Mouse (Mus musculus) hindbrain, embryonic 12.5 days (tissue): ENCODE measurements at regions not wholly inside any gene's neighbourhood (a gene's known extent, or its start where the extent isn't known, plus 50 kb on each side); places are given as distances from the start of the nearest gene placed in this dataset.

Source experiments
- ATAC-seq: fragments of 200-750 bp; cut with Nextera tagmentation; 2 replicates; pipeline ENCODE4 v1.8.0; 2017; ENCODE audit warnings: moderate TSS enrichment; ENCODE audit not compliant: low FRiP score
- H3K27ac ChIP-seq: fragments of 300-500 bp; sonication (generic); 2 replicates; pipeline ENCODE4 v1.5.1; 2016; ENCODE audit warnings: mild to moderate bottlenecking
- H3K27me3 ChIP-seq: fragments of 300-500 bp; sonication (generic); 2 replicates; pipeline ENCODE4 v1.6.1; 2016; ENCODE audit warnings: mild to moderate bottlenecking
- H3K36me3 ChIP-seq: fragments of 300-500 bp; sonication (generic); 2 replicates; pipeline ENCODE4 v1.6.1; 2016; ENCODE audit warnings: mild to moderate bottlenecking
- H3K4me1 ChIP-seq: fragments of 300-500 bp; sonication (generic); 2 replicates; pipeline ENCODE4 v1.6.1; 2016
- H3K4me2 ChIP-seq: fragments of 300-500 bp; sonication (generic); replicated peaks from 2 replicates; pipeline ENCODE4 v1.6.1; 2016; ENCODE audit warnings: mild to moderate bottlenecking
- H3K4me3 ChIP-seq: fragments of 300-500 bp; sonication (generic); 2 replicates; pipeline ENCODE4 v1.5.1; 2016; ENCODE audit warnings: mild to moderate bottlenecking
- H3K9ac ChIP-seq: fragments of 300-500 bp; sonication (generic); 2 replicates; pipeline ENCODE4 v1.6.1; 2016; ENCODE audit warnings: mild to moderate bottlenecking, moderate library complexity
- H3K9me3 ChIP-seq: fragments of 300-500 bp; sonication (generic); replicated peaks from 2 replicates; pipeline ENCODE4 v1.6.1; 2016; ENCODE audit warnings: mild to moderate bottlenecking
- WGBS: fragments of 180-500 bp; shearing (Covaris S2); methylation state at CpG from one replicate; pipeline ENCODE4 v1.1.7; 2016; 5-methylcytosine and 5-hydroxymethylcytosine counted together

DNA sequence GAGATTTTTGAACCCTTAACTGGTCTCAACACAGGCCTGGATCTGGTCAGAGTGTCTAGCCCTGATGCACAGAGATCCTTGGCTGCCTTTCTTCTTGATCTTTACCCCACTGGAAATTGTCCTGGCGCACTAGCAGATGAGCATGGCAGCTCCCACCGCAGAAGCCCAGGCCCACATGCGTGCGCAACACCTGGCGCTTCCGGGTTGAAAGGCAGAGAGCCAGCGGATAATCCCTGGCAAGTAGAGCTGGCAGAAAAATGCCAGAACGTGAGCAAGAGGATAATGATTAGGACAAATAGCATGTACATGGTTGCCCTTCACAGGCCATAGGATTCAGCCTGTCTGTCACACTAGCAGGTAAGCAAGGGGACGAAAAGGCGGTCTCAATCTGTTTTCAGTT, 95.0 kb upstream of the Aco1 start:
- WGBS, result 96% methylated on average over 10 of the region's 10 CpGs

DNA sequence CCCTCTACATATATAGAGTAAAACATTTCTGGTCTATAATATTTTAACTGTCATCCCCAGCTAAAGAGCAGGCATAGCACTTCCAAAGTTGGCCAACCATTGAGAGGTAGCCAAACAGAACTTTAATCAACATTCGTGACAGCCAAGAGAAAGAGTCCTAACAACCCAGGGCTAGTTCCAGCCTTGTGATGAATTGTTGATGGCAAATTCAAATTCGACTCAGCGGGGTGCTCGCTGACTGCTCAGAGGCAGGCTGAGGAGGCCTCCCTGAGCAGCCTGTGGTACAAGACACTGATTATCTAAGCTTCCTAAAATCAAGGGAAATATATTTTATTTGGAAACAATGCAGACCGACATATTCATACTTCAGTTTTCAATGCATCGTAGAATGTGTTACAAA, 93.8 kb upstream of the Aco1 start:
- no peaks in the 10 kb centered on the region for H3K9me3 ChIP-seq
- H3K4me1 ChIP-seq, result no peaks in the 10 kb centered on the region
- 60% methylated on average over 6 of the region's 6 CpGs for WGBS
- H3K4me2 ChIP-seq, result no peak overlapping the region
- H3K4me3 ChIP-seq, result no peak overlapping the region
- no peaks in the 10 kb centered on the region for H3K36me3 ChIP-seq
- no peak for ATAC-seq
- H3K27me3 ChIP-seq, result no peaks in the 10 kb centered on the region
- H3K9ac ChIP-seq, result no peak overlapping the region
- no peak overlapping the region for H3K27ac ChIP-seq

More for the DNA sequence above, 95.0 kb upstream of the Aco1 start:
- no peaks in the 10 kb centered on the region for H3K36me3 ChIP-seq
- no peak overlapping the region for H3K9ac ChIP-seq
- ATAC-seq, result no peak
- H3K27me3 ChIP-seq, result no peaks in the 10 kb centered on the region
- no peak overlapping the region for H3K4me3 ChIP-seq
- no peaks in the 10 kb centered on the region for H3K4me1 ChIP-seq
- H3K9me3 ChIP-seq, result no peaks in the 10 kb centered on the region
- H3K4me2 ChIP-seq, result no peak overlapping the region
- H3K27ac ChIP-seq, result no peak overlapping the region

DNA sequence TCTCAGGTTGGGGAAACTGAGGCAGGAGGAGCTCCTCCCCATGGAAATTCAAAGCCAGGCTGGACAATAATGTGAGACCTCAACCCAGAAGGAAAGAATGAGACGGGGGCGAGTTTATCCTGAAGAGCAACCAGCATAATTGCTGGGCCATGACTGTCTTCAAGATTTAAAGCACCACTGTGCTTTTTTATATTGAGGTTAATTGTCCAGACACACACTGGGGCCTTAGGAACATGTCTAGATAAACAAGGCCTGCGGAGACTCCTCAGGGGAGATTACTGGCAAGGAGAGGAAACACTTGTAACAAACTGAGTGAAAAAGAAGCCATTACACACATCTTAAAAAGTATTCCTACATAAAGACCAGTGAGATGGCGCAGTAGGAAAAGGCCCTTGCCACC, 91.0 kb upstream of the Aco1 start:
- no peaks in the 10 kb centered on the region for H3K4me1 ChIP-seq
- no peak for ATAC-seq
- no peaks in the 10 kb centered on the region for H3K9me3 ChIP-seq
- H3K36me3 ChIP-seq, result no peaks in the 10 kb centered on the region
- H3K4me2 ChIP-seq, result no peak overlapping the region
- no peak overlapping the region for H3K4me3 ChIP-seq
- no peak overlapping the region for H3K27ac ChIP-seq
- H3K9ac ChIP-seq, result no peak overlapping the region
- WGBS, result 81% methylated on average over 4 of the region's 4 CpGs
- H3K27me3 ChIP-seq, result no peaks in the 10 kb centered on the region

DNA sequence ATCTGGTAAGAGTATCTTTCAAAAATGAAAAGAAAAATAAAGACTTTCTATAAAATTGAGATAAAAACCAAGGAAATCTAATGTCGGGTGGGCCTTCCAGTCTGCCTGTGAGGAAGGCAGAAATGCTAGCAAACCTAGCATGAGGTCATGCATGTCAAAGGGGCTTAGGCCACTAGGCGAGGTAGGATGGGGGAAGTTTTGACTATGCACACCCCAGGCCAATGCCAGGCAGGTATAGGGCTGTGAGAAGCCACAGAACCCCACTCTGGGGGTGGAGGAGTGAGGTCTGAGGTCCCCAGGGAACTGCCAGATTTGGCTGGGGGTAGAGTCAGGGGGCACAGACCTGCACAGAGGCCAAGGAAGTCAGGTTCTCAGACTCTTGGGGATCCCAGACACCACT, 89.5 kb upstream of the Aco1 start:
- 84% methylated on average over 2 of the region's 2 CpGs for WGBS
- ATAC-seq, result no peak
- no peak overlapping the region for H3K4me2 ChIP-seq

DNA sequence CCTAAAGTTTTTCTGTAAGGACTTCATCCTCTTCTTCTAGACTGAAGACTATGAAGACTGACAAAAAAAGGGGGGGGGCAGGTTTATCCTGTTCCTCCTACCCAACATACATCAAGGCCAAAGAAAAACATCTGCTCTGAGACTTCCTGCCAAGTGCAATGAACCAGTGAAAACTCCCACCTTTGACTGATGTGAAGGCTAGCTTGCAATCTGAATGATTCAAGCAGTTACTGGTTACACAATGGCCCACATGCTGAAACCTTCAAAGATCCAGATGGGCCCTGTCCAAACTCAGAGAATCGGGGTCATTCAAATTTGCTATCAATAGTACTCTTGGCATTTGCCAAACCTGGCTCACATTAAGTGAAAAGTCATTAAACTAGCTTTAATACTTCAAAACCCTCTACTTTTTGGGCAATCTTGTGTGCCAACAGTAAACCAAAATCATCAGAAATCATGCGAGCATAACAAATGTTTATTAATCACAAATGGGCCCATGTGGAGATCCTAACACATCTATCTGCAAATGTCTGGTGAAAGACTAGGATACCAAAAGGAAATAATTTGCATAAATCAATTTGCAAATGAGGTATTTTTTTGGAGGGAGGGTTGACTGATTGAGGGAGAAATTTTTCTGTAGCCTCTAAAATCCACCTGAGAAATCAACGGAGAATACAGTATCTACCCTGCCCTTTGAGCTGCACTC, 79.0 kb upstream of the Aco1 start:
- ATAC-seq, result no peak

More for the DNA sequence above, 89.5 kb upstream of the Aco1 start:
- H3K4me3 ChIP-seq, result no peak overlapping the region
- no peak overlapping the region for H3K27ac ChIP-seq
- H3K9me3 ChIP-seq, result no peaks in the 10 kb centered on the region
- H3K9ac ChIP-seq, result no peak overlapping the region
- no peaks in the 10 kb centered on the region for H3K36me3 ChIP-seq
- H3K27me3 ChIP-seq, result no peaks in the 10 kb centered on the region
- H3K4me1 ChIP-seq, result no peaks in the 10 kb centered on the region

DNA sequence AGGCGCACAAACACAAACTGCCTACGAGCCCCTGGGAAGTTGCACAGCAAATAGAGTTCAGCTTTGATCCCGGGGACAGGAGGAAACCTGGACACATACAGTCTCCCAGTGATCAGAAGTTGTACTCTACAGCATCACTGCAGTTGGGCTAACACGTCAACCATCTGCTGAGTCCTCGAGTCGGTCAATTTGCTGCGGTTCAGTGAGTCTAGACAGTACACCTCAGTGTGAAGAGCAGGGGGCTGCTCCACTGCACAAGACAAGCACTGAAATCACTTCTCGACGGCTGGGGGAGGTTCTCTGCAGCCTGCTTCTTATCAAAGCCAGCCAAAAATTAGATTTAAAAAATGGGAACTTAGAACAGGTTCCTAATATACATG, 78.4 kb upstream of the Aco1 start:
- H3K4me3 ChIP-seq, result no peak overlapping the region
- 56% methylated on average over 9 of the region's 9 CpGs for WGBS
- H3K27ac ChIP-seq, result no peak overlapping the region
- no peaks in the 10 kb centered on the region for H3K36me3 ChIP-seq
- no peaks in the 10 kb centered on the region for H3K27me3 ChIP-seq
- no peak overlapping the region for H3K9ac ChIP-seq
- no peak overlapping the region for H3K4me2 ChIP-seq
- ATAC-seq, result peak; percentile 85; the same call in 1 of the 2 replicates
- no peaks in the 10 kb centered on the region for H3K4me1 ChIP-seq
- 0 out of 2 replicates have a peak, but pooled peaks cover 4% of the 10 kb centered on the region for H3K9me3 ChIP-seq

More for the DNA sequence above, 79.0 kb upstream of the Aco1 start:
- Histone ChIP-seq H3K4me2 (no peak overlapping the region), H3K9ac (no peak overlapping the region), H3K27ac (no peak overlapping the region), H3K9me3 (0 out of 2 replicates have a peak, but pooled peaks cover 4% of the 10 kb centered on the region), H3K36me3 (no peaks in the 10 kb centered on the region), H3K4me1 (no peaks in the 10 kb centered on the region), H3K27me3 (no peaks in the 10 kb centered on the region), H3K4me3 (no peak overlapping the region)
- 80% methylated on average over 3 of the region's 3 CpGs for WGBS

DNA sequence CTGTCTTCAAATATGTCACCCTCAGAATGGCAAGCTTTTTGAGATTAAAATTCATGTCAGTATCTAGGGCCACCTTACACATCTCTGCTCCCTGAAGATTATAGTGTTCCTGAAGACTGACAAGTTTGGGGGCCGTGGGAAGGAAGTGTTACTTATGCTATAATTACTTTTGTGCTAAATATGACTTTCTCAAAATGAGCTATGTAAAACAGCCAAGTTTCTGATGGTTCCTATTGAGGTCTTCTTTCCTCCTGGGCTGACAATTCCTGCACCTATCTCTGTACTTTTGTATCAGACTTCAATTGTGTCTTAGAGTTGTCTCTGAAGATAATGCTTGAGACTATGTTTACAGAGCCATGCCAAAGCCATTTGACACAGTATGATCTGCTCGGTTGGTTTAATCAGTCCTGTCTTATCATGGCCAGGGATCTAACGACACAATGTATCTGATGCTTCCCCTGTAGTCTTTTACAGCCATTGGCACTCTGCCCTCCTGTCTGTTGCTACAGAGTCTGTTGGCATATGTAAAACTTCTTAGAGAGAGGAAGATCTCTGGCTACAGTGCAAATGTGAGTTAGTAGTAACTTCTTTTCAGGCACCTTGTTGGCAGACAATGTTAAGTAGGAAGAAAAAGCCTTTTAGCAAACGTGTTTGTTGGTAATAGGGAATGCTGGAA, 71.8 kb upstream of the Aco1 start:
- Histone ChIP-seq H3K27ac (no peak overlapping the region), H3K36me3 (no peaks in the 10 kb centered on the region), H3K9ac (no peak overlapping the region), H3K4me2 (no peak overlapping the region), H3K4me3 (no peak overlapping the region), H3K9me3 (no peaks in the 10 kb centered on the region), H3K27me3 (no peaks in the 10 kb centered on the region), H3K4me1 (no peaks in the 10 kb centered on the region)
- no peak for ATAC-seq
- WGBS, result 70% methylated on average over 4 of the region's 4 CpGs

DNA sequence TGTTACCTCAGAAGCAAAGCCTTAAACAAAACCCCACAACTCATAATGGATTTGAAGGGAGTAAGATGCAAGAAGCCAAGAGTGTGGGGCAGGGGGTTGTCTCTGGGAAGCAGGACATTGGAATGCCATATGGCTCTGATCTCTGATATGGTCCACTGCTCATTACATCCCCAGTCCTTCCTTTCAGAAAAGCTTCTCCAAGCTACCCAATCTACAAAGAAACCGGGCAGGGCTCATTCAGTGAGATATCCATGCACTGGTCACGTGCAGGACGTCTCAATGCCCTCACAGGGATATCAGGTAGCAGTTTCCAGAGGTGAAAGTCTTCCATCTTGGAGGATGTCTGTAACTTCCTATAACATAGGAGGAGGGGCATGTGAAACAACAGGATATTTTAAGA, 61.8 kb upstream of the Aco1 start:
- WGBS, result 64% methylated on average over 3 of the region's 3 CpGs
- no peak for ATAC-seq
- H3K4me2 ChIP-seq, result no peak overlapping the region
- no peak overlapping the region for H3K9ac ChIP-seq
- H3K27me3 ChIP-seq, result no peaks in the 10 kb centered on the region
- H3K9me3 ChIP-seq, result no peaks in the 10 kb centered on the region
- H3K4me3 ChIP-seq, result no peak overlapping the region
- no peaks in the 10 kb centered on the region for H3K36me3 ChIP-seq
- H3K27ac ChIP-seq, result no peak overlapping the region
- H3K4me1 ChIP-seq, result no peaks in the 10 kb centered on the region

DNA sequence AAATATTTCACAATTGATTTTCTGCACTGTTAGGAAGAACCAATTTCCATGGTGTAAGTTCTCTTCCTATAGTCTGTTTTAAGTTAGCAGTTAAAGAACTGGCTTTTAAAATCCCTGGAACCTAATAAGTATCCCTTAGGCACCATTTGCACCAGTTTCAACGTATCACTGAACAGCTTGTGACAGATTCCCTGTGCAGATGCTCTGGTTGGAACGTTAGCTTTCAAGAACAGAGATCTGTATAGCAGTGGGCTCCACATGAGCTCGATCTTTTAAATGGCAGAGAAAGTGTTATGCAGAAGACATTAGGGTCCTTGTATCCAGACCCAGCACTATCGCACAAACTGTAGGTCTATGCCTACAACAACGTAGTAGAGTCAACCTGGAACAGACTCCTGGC, 52.6 kb upstream of the Aco1 start:
- Histone ChIP-seq H3K4me1 (no peaks in the 10 kb centered on the region), H3K36me3 (no peaks in the 10 kb centered on the region), H3K4me2 (no peak overlapping the region), H3K27ac (no peak overlapping the region), H3K4me3 (no peak overlapping the region), H3K27me3 (no peaks in the 10 kb centered on the region), H3K9me3 (no peaks in the 10 kb centered on the region), H3K9ac (no peak overlapping the region)
- no peak for ATAC-seq
- WGBS, result 86% methylated on average over 5 of the region's 5 CpGs
